Mouse (Mus musculus) heart, postnatal 10 days (tissue): Measurements from ENCODE around the gene Pdzd2. TPM values are rescaled to one million over a fixed set of nuclear protein-coding genes. Genes with fewer than 3 reads are reported as not detected.

Experiments used
- DNase-seq, 2 experiments: peaks; one replicate each; pipeline ENCODE4 v3.0.0; 2021
- intact Hi-C: fragments of 180-260 bp; cut with DNase I; formaldehyde crosslinking; loops from one replicate; pipeline ENCODE4 v1.15.1; 2025
- total RNA-seq, 2 experiments: library from RNA; stranded (reverse); gene quantifications; 2 replicates each; pipeline ENCODE4 v1.2.3; 2021

The Pdzd2 gene
- total RNA-seq, 2 experiments from 2014 or later, result 186 to 218 TPM

- intact Hi-C loops, result no loop called here
- no peak for DNase-seq
Measured at GRCm38 (mm10) chr15:12337779-12338137, 402.0 kb downstream of the Pdzd2 start.

GRCm38 (mm10) chr15:12337030-12337778 is 402.5 kb downstream of the Pdzd2 start:
- no peak for DNase-seq

GRCm38 (mm10) chr15:12334381-12334780 is 405.3 kb downstream of the Pdzd2 start:
- DNase-seq, result no peak
- intact Hi-C loops, result no loop called here

More at GRCm38 (mm10) chr15:12337030-12337778, 402.5 kb downstream of the Pdzd2 start:
- intact Hi-C loops, result no loop called here

- no peak for DNase-seq
- intact Hi-C loops, result no loop called here
Measured at GRCm38 (mm10) chr15:12331300-12331699, 408.4 kb downstream of the Pdzd2 start.

GRCm38 (mm10) chr15:12330892-12331291 is 408.8 kb downstream of the Pdzd2 start:
- peak in 1 of 2 experiments; percentile 28 for DNase-seq

GRCm38 (mm10) chr15:12330389-12330788 is 409.3 kb downstream of the Pdzd2 start:
- intact Hi-C loops, result no loop called here
- no peak for DNase-seq

More at GRCm38 (mm10) chr15:12330892-12331291, 408.8 kb downstream of the Pdzd2 start:
- intact Hi-C loops, result no loop called here

GRCm38 (mm10) chr15:12324326-12324725 is 415.4 kb downstream of the Pdzd2 start:
- no peak for DNase-seq
- intact Hi-C loops, result no loop called here

- DNase-seq, result no peak
- intact Hi-C loops, result no loop called here
Measured at GRCm38 (mm10) chr15:12322676-12323402, 416.9 kb downstream of the Pdzd2 start.

GRCm38 (mm10) chr15:12321788-12322621 is 417.7 kb downstream of the Pdzd2 start, which contains the start of gene 1810049J17Rik:
TSS of gene 1810049J17Rik (minus strand) at chr15:12321899.
- peak; percentile 60 to 66 for DNase-seq

GRCm38 (mm10) chr15:12321091-12321787 is 418.5 kb downstream of the Pdzd2 start, which contains the start of gene Golph3:
TSS of gene Golph3 (plus strand) at chr15:12321450.
- DNase-seq, result peak; percentile 96 to 97
- intact Hi-C loops, result loop anchor here (2.0 kb wide), 1 partner anchor 116 kb away; the partner anchor contains the start of gene Mtmr12

More at GRCm38 (mm10) chr15:12321788-12322621, 417.7 kb downstream of the Pdzd2 start, which contains the start of gene 1810049J17Rik:
- intact Hi-C loops, result loop anchor here (2.0 kb wide), 1 partner anchor 117 kb away; the partner anchor contains the start of gene Mtmr12

- intact Hi-C loops, result loop anchor here (2.0 kb wide), 1 partner anchor 116 kb away; the partner anchor contains the start of gene Mtmr12
- DNase-seq, result no peak
Measured at GRCm38 (mm10) chr15:12320441-12321090, 419.2 kb downstream of the Pdzd2 start.

- intact Hi-C loops, result loop anchor here (2.0 kb wide), 1 partner anchor 115 kb away; the partner anchor contains the start of gene Mtmr12
- no peak for DNase-seq
Measured at GRCm38 (mm10) chr15:12319889-12320288, 419.8 kb downstream of the Pdzd2 start.

- intact Hi-C loops, result no loop called here
- DNase-seq, result no peak
Measured at GRCm38 (mm10) chr15:12318451-12318850, 421.3 kb downstream of the Pdzd2 start.

- DNase-seq, result no peak
- intact Hi-C loops, result no loop called here
Measured at GRCm38 (mm10) chr15:12317290-12317689, 422.4 kb downstream of the Pdzd2 start.

- intact Hi-C loops, result no loop called here
Measured at GRCm38 (mm10) chr15:12315996-12316395, 423.7 kb downstream of the Pdzd2 start.

GRCm38 (mm10) chr15:12314584-12314983 is 425.1 kb downstream of the Pdzd2 start:
- intact Hi-C loops, result no loop called here
- DNase-seq, result no peak

More at GRCm38 (mm10) chr15:12315996-12316395, 423.7 kb downstream of the Pdzd2 start:
- no peak for DNase-seq

GRCm38 (mm10) chr15:12313255-12313654 is 426.5 kb downstream of the Pdzd2 start:
- DNase-seq, result no peak

GRCm38 (mm10) chr15:12311465-12311864 is 428.3 kb downstream of the Pdzd2 start:
- intact Hi-C loops, result no loop called here
- no peak for DNase-seq

More at GRCm38 (mm10) chr15:12313255-12313654, 426.5 kb downstream of the Pdzd2 start:
- intact Hi-C loops, result no loop called here

GRCm38 (mm10) chr15:12310676-12311075 is 429.0 kb downstream of the Pdzd2 start:
- intact Hi-C loops, result no loop called here
- no peak for DNase-seq
